8 mouse cellular contexts compared by ENCODE assay signal in the genomic region with DNA sequence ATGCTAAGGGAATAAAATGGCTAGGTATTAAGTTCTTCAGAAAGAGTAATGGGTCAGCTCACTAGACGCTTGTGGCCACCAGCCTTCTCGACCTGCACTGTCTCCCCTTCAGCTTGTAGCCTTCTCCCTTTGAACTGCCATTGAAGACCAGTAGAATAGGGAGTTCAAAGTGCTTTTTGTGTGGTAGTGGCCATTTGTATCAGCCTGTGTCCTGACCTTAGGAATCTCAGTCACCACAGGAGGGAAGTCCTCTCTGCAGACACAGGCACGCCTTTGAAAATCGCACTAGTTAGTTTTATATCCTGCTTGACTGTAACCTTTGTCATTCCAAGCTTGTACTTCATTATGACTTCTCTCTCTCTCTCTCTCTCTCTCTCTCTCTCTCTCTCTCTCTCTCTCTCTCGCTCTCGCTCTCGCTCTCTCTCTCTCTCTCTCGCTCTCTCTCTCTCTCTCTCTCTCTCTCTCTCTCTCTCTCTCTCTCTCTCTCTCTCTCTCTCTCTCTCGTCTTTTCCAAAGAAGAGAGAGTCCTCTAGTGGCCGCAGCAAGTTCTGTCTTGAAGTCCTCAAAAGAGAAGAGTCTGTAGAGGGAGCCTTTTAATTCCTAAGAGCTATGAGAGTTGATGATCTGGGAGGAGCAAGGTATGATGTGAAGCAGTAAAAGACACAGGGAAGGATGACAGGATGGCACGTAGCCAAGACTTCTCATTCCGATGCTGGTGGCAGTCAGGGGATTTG.
DNase-seq lines count a peak whose midpoint lies in the region; ATAC-seq lines count a peak whose summit lies in the region.

No protein-coding gene starts in this region.

- no peak overlapping the region for H3K9ac ChIP-seq in embryonic facial prominence, embryonic 15.5 days
- no peak overlapping the region for H3K9ac ChIP-seq in heart, embryonic 12.5 days
- no peak overlapping the region for H3K9ac ChIP-seq in kidney, embryonic 14.5 days (ENCODE audit: low read depth, low read length)
- no peak overlapping the region for H3K9ac ChIP-seq in limb, embryonic 13.5 days
- H3K9ac ChIP-seq in neural tube, embryonic 14.5 days (replicated peaks; ENCODE audit: low read depth, low read length), result no peak overlapping the region; the same call in 1 of the 2 replicates

- H3K9me3 ChIP-seq in embryonic facial prominence, embryonic 15.5 days (replicated peaks), result no peaks in the 10 kb centered on the region
- H3K9me3 ChIP-seq in heart, embryonic 12.5 days (replicated peaks), result no peaks in the 10 kb centered on the region
- H3K9me3 ChIP-seq in kidney, embryonic 14.5 days (ENCODE audit: control insufficient read depth, low read length), result no peaks in the 10 kb centered on the region
- H3K9me3 ChIP-seq in limb, embryonic 13.5 days, result no peaks in the 10 kb centered on the region
- H3K9me3 ChIP-seq in neural tube, embryonic 14.5 days (ENCODE audit: control insufficient read depth, low read length), result no peaks in the 10 kb centered on the region

- no peaks in the 10 kb centered on the region for H3K36me3 ChIP-seq in embryonic facial prominence, embryonic 15.5 days
- no peaks in the 10 kb centered on the region for H3K36me3 ChIP-seq in heart, embryonic 12.5 days
- H3K36me3 ChIP-seq in kidney, embryonic 14.5 days (ENCODE audit: control insufficient read depth, insufficient read depth, low read length), result no peaks in the 10 kb centered on the region
- H3K36me3 ChIP-seq in limb, embryonic 13.5 days, result no peaks in the 10 kb centered on the region
- no peaks in the 10 kb centered on the region for H3K36me3 ChIP-seq in neural tube, embryonic 14.5 days (ENCODE audit: control insufficient read depth, insufficient read depth, low read length)

- H3K4me3 ChIP-seq in embryonic facial prominence, embryonic 15.5 days (replicated peaks), result peak overlapping the region; percentile 16; the same call in 1 of the 2 replicates
- peak overlapping the region; percentile 31 for H3K4me3 ChIP-seq in heart, embryonic 12.5 days
- peak overlapping the region; percentile 10; the same call in 1 of the 2 replicates for H3K4me3 ChIP-seq in kidney, embryonic 14.5 days (ENCODE audit: low read length)
- peak overlapping the region; percentile 22; the same call in 1 of the 2 replicates for H3K4me3 ChIP-seq in limb, embryonic 13.5 days
- 0 out of 2 replicates have a peak overlapping the region, but pooled peaks have one; percentile 4 for H3K4me3 ChIP-seq in neural tube, embryonic 14.5 days (ENCODE audit: low read depth, low read length)

- no peak for ATAC-seq in embryonic facial prominence, embryonic 15.5 days (ENCODE audit: insufficient number of reproducible peaks, low FRiP score, low TSS enrichment, low read depth)
- ATAC-seq in heart, embryonic 12.5 days (ENCODE audit: insufficient number of reproducible peaks, low FRiP score), result no peak
- ATAC-seq in kidney, embryonic 14.5 days (ENCODE audit: low FRiP score, low TSS enrichment), result peak; percentile 87; the same call in 1 of the 2 replicates
- peak; percentile 81 for ATAC-seq in limb, embryonic 13.5 days (ENCODE audit: low FRiP score, low read depth)
- peak; percentile 92 for ATAC-seq in neural tube, embryonic 14.5 days (ENCODE audit: low read depth)

- 28% methylated on average over 7 of the region's 12 CpGs for WGBS in embryonic facial prominence, embryonic 15.5 days
- WGBS in heart, embryonic 12.5 days, result 42% methylated on average over 7 of the region's 12 CpGs
- WGBS in kidney, embryonic 14.5 days, result 23% methylated on average over 7 of the region's 12 CpGs
- WGBS in limb, embryonic 13.5 days, result 23% methylated on average over 7 of the region's 12 CpGs
- WGBS in neural tube, embryonic 14.5 days, result 15% methylated on average over 8 of the region's 12 CpGs

- DNase-seq in urinary bladder, postnatal 25 days (ENCODE audit: low spot score), result peak; percentile 7
- no peak for DNase-seq in urinary bladder, postnatal 10 days (ENCODE audit: low spot score)
- DNase-seq in yolk sac, embryonic 10.5 days (ENCODE audit: low spot score), result peak; percentile 16

- H3K27me3 ChIP-seq in embryonic facial prominence, embryonic 15.5 days, result no peaks in the 10 kb centered on the region
- H3K27me3 ChIP-seq in heart, embryonic 12.5 days (replicated peaks), result no peaks in the 10 kb centered on the region
- no peaks in the 10 kb centered on the region for H3K27me3 ChIP-seq in kidney, embryonic 14.5 days (ENCODE audit: control insufficient read depth, insufficient read depth, low read length)
- H3K27me3 ChIP-seq in limb, embryonic 13.5 days, result no peaks in the 10 kb centered on the region
- H3K27me3 ChIP-seq in neural tube, embryonic 14.5 days (ENCODE audit: control insufficient read depth, insufficient read depth, low read length), result no peaks in the 10 kb centered on the region

- no peak overlapping the region for H3K27ac ChIP-seq in embryonic facial prominence, embryonic 15.5 days (replicated peaks)
- no peak overlapping the region for H3K27ac ChIP-seq in heart, embryonic 12.5 days (ENCODE audit: poor library complexity, severe bottlenecking)
- H3K27ac ChIP-seq in kidney, embryonic 14.5 days (ENCODE audit: low read depth, low read length), result no peak overlapping the region
- no peak overlapping the region for H3K27ac ChIP-seq in limb, embryonic 13.5 days
- no peak overlapping the region for H3K27ac ChIP-seq in neural tube, embryonic 14.5 days (ENCODE audit: low read depth, low read length)

- peak overlapping the region; percentile 44 for H3K4me2 ChIP-seq in embryonic facial prominence, embryonic 15.5 days (replicated peaks)
- peak overlapping the region; percentile 56 for H3K4me2 ChIP-seq in heart, embryonic 12.5 days
- H3K4me2 ChIP-seq in kidney, embryonic 14.5 days (replicated peaks; ENCODE audit: low read depth, low read length), result peak overlapping the region; percentile 32
- H3K4me2 ChIP-seq in limb, embryonic 13.5 days (replicated peaks), result peak overlapping the region; percentile 52
- H3K4me2 ChIP-seq in neural tube, embryonic 14.5 days (ENCODE audit: low read depth, low read length), result peak overlapping the region; percentile 44

- no peaks in the 10 kb centered on the region for H3K4me1 ChIP-seq in embryonic facial prominence, embryonic 15.5 days
- no peaks in the 10 kb centered on the region for H3K4me1 ChIP-seq in heart, embryonic 12.5 days (replicated peaks)
- H3K4me1 ChIP-seq in kidney, embryonic 14.5 days (ENCODE audit: control insufficient read depth, insufficient read depth, low read length), result no peaks in the 10 kb centered on the region
- no peaks in the 10 kb centered on the region for H3K4me1 ChIP-seq in limb, embryonic 13.5 days
- H3K4me1 ChIP-seq in neural tube, embryonic 14.5 days (ENCODE audit: control insufficient read depth, insufficient read depth, low read length), result no peaks in the 10 kb centered on the region; the same call in 1 of the 2 replicates

Comparison
In these comparisons a context has a peak if more than half of its experiments do, and no peak if none do; other contexts are left out.
1. ATAC-seq: peak in kidney, embryonic 14.5 days (single experiment), limb, embryonic 13.5 days (single experiment) and neural tube, embryonic 14.5 days (single experiment); none in embryonic facial prominence, embryonic 15.5 days (single experiment) and heart, embryonic 12.5 days (single experiment).
2. Peak in every context shown above with its lines, with median percentiles within 50 percentile points of each other: H3K4me2 ChIP-seq and H3K4me3 ChIP-seq.